Mouse (Mus musculus): Measurements from ENCODE around the gene H2-DMb2.

DNA sequence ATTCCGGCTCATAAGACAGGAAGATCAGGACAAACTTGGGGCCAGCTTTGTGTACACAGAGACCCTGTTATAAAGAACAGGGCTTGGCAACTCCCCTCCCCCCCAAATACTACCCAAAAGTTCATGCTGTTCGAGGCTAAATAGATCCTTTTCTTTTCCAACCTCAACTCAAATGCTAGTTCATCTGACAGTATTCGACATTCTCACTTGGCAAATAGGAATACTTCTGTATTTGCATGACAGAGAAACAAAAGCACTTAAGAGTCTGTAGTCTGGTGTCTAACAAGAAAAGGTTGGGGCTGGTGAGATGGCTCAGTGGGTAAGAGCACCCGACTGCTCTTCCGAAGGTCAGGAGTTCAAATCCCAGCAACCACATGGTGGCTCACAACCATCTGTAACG is 34.6 kb upstream of the H2-DMb2 start:
- TF ChIP-seq CTCF (IDR thresholded peaks at IDR 0.05; ENCODE audit: low read depth, low read length) (no peak), EP300 (IDR thresholded peaks at IDR 0.05; ENCODE audit: insufficient read depth, low read depth, low read length) (no peak), POLR2A (IDR thresholded peaks at IDR 0.05; ENCODE audit: insufficient read depth, low read length) (no peak)

Data from ES-Bruce4 (cell line).